Mouse (Mus musculus): ENCODE results near the gene Fut7. TPM values are rescaled to one million over a fixed set of nuclear protein-coding genes. Genes with fewer than 3 reads are reported as not detected.
"Not testable (repeated sequence)": the region's sequence is repeated elsewhere in the genome, so short reads cannot be mapped to it uniquely, and the experiment has no call there.

Gene Fut7
- polyA plus RNA-seq, 1 experiment from 2014 or later, result 0.11 TPM

- Histone ChIP-seq H3K36me3 (ENCODE audit: control insufficient read depth, insufficient read depth, low read length) (0 out of 2 replicates have a peak, but pooled peaks cover 3% of the 10 kb centered on the region), H3K27ac (ENCODE audit: low read depth, low read length) (no peak overlapping the region), H3K4me3 (ENCODE audit: low read depth, low read length) (no peak overlapping the region), H3K4me1 (replicated peaks; ENCODE audit: control insufficient read depth, insufficient read depth, low read length) (no peaks in the 10 kb centered on the region), H3K9ac (ENCODE audit: low read depth, low read length) (no peak overlapping the region), H3K4me2 (replicated peaks; ENCODE audit: low read depth, low read length) (no peak overlapping the region), H3K27me3 (ENCODE audit: control insufficient read depth, insufficient read depth, low read length) (no peaks in the 10 kb centered on the region), H3K9me3 (ENCODE audit: control insufficient read depth, low read length) (no peaks in the 10 kb centered on the region)
- ATAC-seq (ENCODE audit: low FRiP score) (no peak), DNase-seq (ENCODE audit: low spot score) (no peak)
- 84% methylated on average over 10 of the region's 10 CpGs for WGBS
Measured at GRCm38 (mm10) chr2:25408908-25409307, 14.2 kb upstream of the Fut7 start.

- not testable (repeated sequence) for H3K27ac ChIP-seq (ENCODE audit: low read depth, low read length); H3K9me3 ChIP-seq (ENCODE audit: control insufficient read depth, low read length); H3K36me3 ChIP-seq (ENCODE audit: control insufficient read depth, insufficient read depth, low read length); H3K4me2 ChIP-seq (replicated peaks; ENCODE audit: low read depth, low read length); H3K9ac ChIP-seq (ENCODE audit: low read depth, low read length); H3K4me3 ChIP-seq (ENCODE audit: low read depth, low read length); H3K27me3 ChIP-seq (ENCODE audit: control insufficient read depth, insufficient read depth, low read length); H3K4me1 ChIP-seq (replicated peaks; ENCODE audit: control insufficient read depth, insufficient read depth, low read length); DNase-seq (ENCODE audit: low spot score); ATAC-seq (ENCODE audit: low FRiP score)
Measured at GRCm38 (mm10) chr2:25413436-25413835, 9.6 kb upstream of the Fut7 start.

GRCm38 (mm10) chr2:25417426-25417825, 5.6 kb upstream of the Fut7 start:
- Histone ChIP-seq H3K9me3 (ENCODE audit: control insufficient read depth, low read length) (no peaks in the 10 kb centered on the region), H3K27ac (ENCODE audit: low read depth, low read length) (no peak overlapping the region), H3K4me1 (replicated peaks; ENCODE audit: control insufficient read depth, insufficient read depth, low read length) (no peaks in the 10 kb centered on the region), H3K4me2 (replicated peaks; ENCODE audit: low read depth, low read length) (no peak overlapping the region), H3K4me3 (ENCODE audit: low read depth, low read length) (no peak overlapping the region), H3K27me3 (ENCODE audit: control insufficient read depth, insufficient read depth, low read length) (no peaks in the 10 kb centered on the region), H3K9ac (ENCODE audit: low read depth, low read length) (no peak overlapping the region), H3K36me3 (ENCODE audit: control insufficient read depth, insufficient read depth, low read length) (no peaks in the 10 kb centered on the region)
- ATAC-seq (ENCODE audit: low FRiP score), result no peak
- DNase-seq (ENCODE audit: low spot score), result no peak
- 11% methylated on average over 3 of the region's 3 CpGs for WGBS

GRCm38 (mm10) chr2:25421896-25422295, 1.2 kb upstream of the Fut7 start:
- H3K36me3 ChIP-seq (ENCODE audit: control insufficient read depth, insufficient read depth, low read length), result no peaks in the 10 kb centered on the region
- peak; percentile 79 for DNase-seq (ENCODE audit: low spot score)
- no peak overlapping the region for H3K4me2 ChIP-seq (replicated peaks; ENCODE audit: low read depth, low read length)
- H3K9ac ChIP-seq (ENCODE audit: low read depth, low read length), result no peak overlapping the region
- no peaks in the 10 kb centered on the region for H3K9me3 ChIP-seq (ENCODE audit: control insufficient read depth, low read length)
- H3K27me3 ChIP-seq (ENCODE audit: control insufficient read depth, insufficient read depth, low read length), result peaks cover 13% of the 10 kb centered on the region
- H3K27ac ChIP-seq (ENCODE audit: low read depth, low read length), result no peak overlapping the region
- 0 out of 2 replicates have a peak, but pooled peaks have one; percentile 41 for ATAC-seq (ENCODE audit: low FRiP score)
- WGBS, result 20% methylated on average over 3 of the region's 3 CpGs
- H3K4me3 ChIP-seq (ENCODE audit: low read depth, low read length), result no peak overlapping the region
- H3K4me1 ChIP-seq (replicated peaks; ENCODE audit: control insufficient read depth, insufficient read depth, low read length), result no peaks in the 10 kb centered on the region

- ATAC-seq (ENCODE audit: low FRiP score) (no peak), DNase-seq (ENCODE audit: low spot score) (no peak)
- Histone ChIP-seq H3K4me1 (replicated peaks; ENCODE audit: control insufficient read depth, insufficient read depth, low read length) (no peaks in the 10 kb centered on the region), H3K9me3 (ENCODE audit: control insufficient read depth, low read length) (no peaks in the 10 kb centered on the region), H3K36me3 (ENCODE audit: control insufficient read depth, insufficient read depth, low read length) (no peaks in the 10 kb centered on the region), H3K27ac (ENCODE audit: low read depth, low read length) (no peak overlapping the region), H3K27me3 (ENCODE audit: control insufficient read depth, insufficient read depth, low read length) (peaks cover 13% of the 10 kb centered on the region), H3K9ac (ENCODE audit: low read depth, low read length) (no peak overlapping the region), H3K4me2 (replicated peaks; ENCODE audit: low read depth, low read length) (no peak overlapping the region), H3K4me3 (ENCODE audit: low read depth, low read length) (no peak overlapping the region)
- WGBS, result 73% methylated on average over 1 of the region's 1 CpGs
Measured at GRCm38 (mm10) chr2:25423626-25424025, 559 bp downstream of the Fut7 start.

- Histone ChIP-seq H3K4me3 (ENCODE audit: low read depth, low read length) (no peak overlapping the region), H3K36me3 (ENCODE audit: control insufficient read depth, insufficient read depth, low read length) (no peaks in the 10 kb centered on the region), H3K27ac (ENCODE audit: low read depth, low read length) (no peak overlapping the region), H3K4me1 (replicated peaks; ENCODE audit: control insufficient read depth, insufficient read depth, low read length) (no peaks in the 10 kb centered on the region), H3K4me2 (replicated peaks; ENCODE audit: low read depth, low read length) (no peak overlapping the region), H3K27me3 (ENCODE audit: control insufficient read depth, insufficient read depth, low read length) (peaks cover 13% of the 10 kb centered on the region), H3K9me3 (ENCODE audit: control insufficient read depth, low read length) (no peaks in the 10 kb centered on the region), H3K9ac (ENCODE audit: low read depth, low read length) (no peak overlapping the region)
- DNase-seq (ENCODE audit: low spot score), result no peak
- ATAC-seq (ENCODE audit: low FRiP score), result no peak
- WGBS, result 42% methylated on average over 27 of the region's 27 CpGs
Measured at GRCm38 (mm10) chr2:25425481-25425880, 2.4 kb downstream of the Fut7 start.

- Histone ChIP-seq H3K27me3 (ENCODE audit: control insufficient read depth, insufficient read depth, low read length) (peaks cover 13% of the 10 kb centered on the region), H3K4me3 (ENCODE audit: low read depth, low read length) (no peak overlapping the region), H3K36me3 (ENCODE audit: control insufficient read depth, insufficient read depth, low read length) (no peaks in the 10 kb centered on the region), H3K9ac (ENCODE audit: low read depth, low read length) (no peak overlapping the region), H3K9me3 (ENCODE audit: control insufficient read depth, low read length) (no peaks in the 10 kb centered on the region), H3K27ac (ENCODE audit: low read depth, low read length) (no peak overlapping the region), H3K4me2 (replicated peaks; ENCODE audit: low read depth, low read length) (no peak overlapping the region), H3K4me1 (replicated peaks; ENCODE audit: control insufficient read depth, insufficient read depth, low read length) (peaks cover 3% of the 10 kb centered on the region; the same call in 1 of the 2 replicates)
- ATAC-seq (ENCODE audit: low FRiP score) (0 out of 2 replicates have a peak, but pooled peaks have one; percentile 6), DNase-seq (ENCODE audit: low spot score) (peak; percentile 91)
- WGBS, result 34% methylated on average over 5 of the region's 5 CpGs
Measured at GRCm38 (mm10) chr2:25426721-25427191, 3.7 kb downstream of the Fut7 start.

- no peak overlapping the region for H3K4me2 ChIP-seq (replicated peaks; ENCODE audit: low read depth, low read length)
- H3K4me3 ChIP-seq (ENCODE audit: low read depth, low read length), result no peak overlapping the region
- no peaks in the 10 kb centered on the region for H3K36me3 ChIP-seq (ENCODE audit: control insufficient read depth, insufficient read depth, low read length)
- DNase-seq (ENCODE audit: low spot score) (no peak), ATAC-seq (ENCODE audit: low FRiP score) (no peak)
- H3K27ac ChIP-seq (ENCODE audit: low read depth, low read length), result no peak overlapping the region
- peaks cover 3% of the 10 kb centered on the region; the same call in 1 of the 2 replicates for H3K4me1 ChIP-seq (replicated peaks; ENCODE audit: control insufficient read depth, insufficient read depth, low read length)
- 93% methylated on average over 5 of the region's 5 CpGs for WGBS
- H3K9ac ChIP-seq (ENCODE audit: low read depth, low read length), result no peak overlapping the region
- H3K9me3 ChIP-seq (ENCODE audit: control insufficient read depth, low read length), result no peaks in the 10 kb centered on the region
- H3K27me3 ChIP-seq (ENCODE audit: control insufficient read depth, insufficient read depth, low read length), result peaks cover 13% of the 10 kb centered on the region
Measured at GRCm38 (mm10) chr2:25427256-25427655, 4.2 kb downstream of the Fut7 start.

- Histone ChIP-seq H3K9me3 (ENCODE audit: control insufficient read depth, low read length) (no peaks in the 10 kb centered on the region), H3K36me3 (ENCODE audit: control insufficient read depth, insufficient read depth, low read length) (no peaks in the 10 kb centered on the region), H3K27me3 (ENCODE audit: control insufficient read depth, insufficient read depth, low read length) (peaks cover 13% of the 10 kb centered on the region), H3K27ac (ENCODE audit: low read depth, low read length) (peak within 1 kb of the TSS; percentile 79), H3K9ac (ENCODE audit: low read depth, low read length) (peak within 1 kb of the TSS; percentile 87), H3K4me2 (replicated peaks; ENCODE audit: low read depth, low read length) (peak within 1 kb of the TSS; percentile 72), H3K4me3 (ENCODE audit: low read depth, low read length) (peak within 1 kb of the TSS; percentile 75), H3K4me1 (replicated peaks; ENCODE audit: control insufficient read depth, insufficient read depth, low read length) (peaks cover 3% of the 10 kb centered on the region; the same call in 1 of the 2 replicates)
- DNase-seq (ENCODE audit: low spot score) (peak; percentile 97), ATAC-seq (ENCODE audit: low FRiP score) (peak; percentile 91)
- 0% methylated on average over 56 of the region's 89 CpGs for WGBS
Measured at GRCm38 (mm10) chr2:25428442-25429236, 5.6 kb downstream of the Fut7 start, which contains the start of gene Abca2. Gene Abca2, plus strand, starts transcription at chr2:25428703.

Measured in hindbrain, embryonic 11.5 days (tissue).